Mouse (Mus musculus): ENCODE results near the gene 1700012B07Rik.

1700012B07Rik gene

GRCm38 (mm10) chr11:109827946-109828345, at the start of gene 1700012B07Rik:
Gene 1700012B07Rik, minus strand, starts transcription at chr11:109828046.
- no peak for DNase-seq (ENCODE audit: low spot score)

- DNase-seq (ENCODE audit: low spot score) = no peak
Measured at GRCm38 (mm10) chr11:109876767-109877166, 48.9 kb upstream of the 1700012B07Rik start.

GRCm38 (mm10) chr11:109875834-109876233, 48.0 kb upstream of the 1700012B07Rik start:
- DNase-seq (ENCODE audit: low spot score) = no peak

- DNase-seq (ENCODE audit: low spot score) = no peak
Measured at GRCm38 (mm10) chr11:109875525-109875802, 47.6 kb upstream of the 1700012B07Rik start.

- DNase-seq (ENCODE audit: low spot score) = no peak
Measured at GRCm38 (mm10) chr11:109874651-109875524, 47.0 kb upstream of the 1700012B07Rik start.

GRCm38 (mm10) chr11:109873852-109874610, 46.2 kb upstream of the 1700012B07Rik start:
- DNase-seq (ENCODE audit: low spot score) = no peak

- DNase-seq (ENCODE audit: low spot score) = no peak
Measured at GRCm38 (mm10) chr11:109873161-109873775, 45.4 kb upstream of the 1700012B07Rik start.

GRCm38 (mm10) chr11:109872674-109873073, 44.8 kb upstream of the 1700012B07Rik start:
- DNase-seq (ENCODE audit: low spot score) = no peak

- no peak for DNase-seq (ENCODE audit: low spot score)
Measured at GRCm38 (mm10) chr11:109872056-109872455, 44.2 kb upstream of the 1700012B07Rik start.

GRCm38 (mm10) chr11:109867861-109868260, 40.0 kb upstream of the 1700012B07Rik start:
- no peak for DNase-seq (ENCODE audit: low spot score)

- DNase-seq (ENCODE audit: low spot score) = no peak
Measured at GRCm38 (mm10) chr11:109866537-109867160, 38.8 kb upstream of the 1700012B07Rik start.

- DNase-seq (ENCODE audit: low spot score) = no peak
Measured at GRCm38 (mm10) chr11:109865526-109865925, 37.7 kb upstream of the 1700012B07Rik start.

GRCm38 (mm10) chr11:109863951-109864350, 36.1 kb upstream of the 1700012B07Rik start:
- no peak for DNase-seq (ENCODE audit: low spot score)

- DNase-seq (ENCODE audit: low spot score) = no peak
Measured at GRCm38 (mm10) chr11:109863194-109863746, 35.4 kb upstream of the 1700012B07Rik start.

GRCm38 (mm10) chr11:109860508-109860907, 32.7 kb upstream of the 1700012B07Rik start:
- DNase-seq (ENCODE audit: low spot score) = peak; percentile 84

GRCm38 (mm10) chr11:109859939-109860469, 32.2 kb upstream of the 1700012B07Rik start:
- no peak for DNase-seq (ENCODE audit: low spot score)

- no peak for DNase-seq (ENCODE audit: low spot score)
Measured at GRCm38 (mm10) chr11:109859441-109859840, 31.6 kb upstream of the 1700012B07Rik start.

GRCm38 (mm10) chr11:109857086-109857485, 29.2 kb upstream of the 1700012B07Rik start:
- DNase-seq (ENCODE audit: low spot score) = no peak

GRCm38 (mm10) chr11:109854056-109854455, 26.2 kb upstream of the 1700012B07Rik start:
- no peak for DNase-seq (ENCODE audit: low spot score)

- DNase-seq (ENCODE audit: low spot score) = no peak
Measured at GRCm38 (mm10) chr11:109853228-109853966, 25.6 kb upstream of the 1700012B07Rik start.

GRCm38 (mm10) chr11:109851996-109852395, 24.1 kb upstream of the 1700012B07Rik start:
- no peak for DNase-seq (ENCODE audit: low spot score)

Measured in ovary, postnatal 10 days (tissue).